Mouse (Mus musculus) liver, embryonic 13.5 days (tissue): Measurements from ENCODE around the gene 1600002K03Rik. TPM values are rescaled to one million over a fixed set of nuclear protein-coding genes. Genes with fewer than 3 reads are reported as not detected.

Source experiments
- ATAC-seq: fragments of 200-750 bp; cut with Nextera tagmentation; 2 replicates; pipeline ENCODE4 v1.8.0; 2017; ENCODE audit warnings: low read depth, mild to moderate bottlenecking, moderate number of reproducible peaks, moderate library complexity
- DNase-seq: peaks from one replicate; pipeline ENCODE4 v3.0.0; 2022
- H3K27ac ChIP-seq: fragments of 300-500 bp; sonication (generic); 2 replicates; pipeline ENCODE4 v1.5.1; 2015; ENCODE audit warnings: moderate library complexity, mild to moderate bottlenecking, inconsistent platforms
- H3K27me3 ChIP-seq: fragments of 300-500 bp; sonication (generic); 2 replicates; pipeline ENCODE4 v1.6.1; 2015; ENCODE audit warnings: mild to moderate bottlenecking, inconsistent platforms
- H3K36me3 ChIP-seq: fragments of 300-500 bp; sonication (generic); 2 replicates; pipeline ENCODE4 v1.6.1; 2015; ENCODE audit warnings: mild to moderate bottlenecking, inconsistent platforms
- H3K4me1 ChIP-seq: fragments of 300-500 bp; sonication (generic); replicated peaks from 2 replicates; pipeline ENCODE4 v1.6.1; 2015; ENCODE audit warnings: inconsistent platforms
- H3K4me2 ChIP-seq: fragments of 300-500 bp; sonication (generic); 2 replicates; pipeline ENCODE4 v1.6.1; 2015; ENCODE audit warnings: inconsistent platforms, mild to moderate bottlenecking, moderate library complexity
- H3K4me3 ChIP-seq: fragments of 300-500 bp; sonication (generic); replicated peaks from 2 replicates; pipeline ENCODE4 v1.5.1; 2015; ENCODE audit warnings: mild to moderate bottlenecking, inconsistent platforms
- H3K9ac ChIP-seq: fragments of 300-500 bp; sonication (generic); 2 replicates; pipeline ENCODE4 v1.6.1; 2015; ENCODE audit warnings: mild to moderate bottlenecking, inconsistent platforms
- H3K9me3 ChIP-seq: fragments of 300-500 bp; sonication (generic); replicated peaks from 2 replicates; pipeline ENCODE4 v1.6.1; 2016; ENCODE audit warnings: inconsistent platforms
- WGBS: fragments of 180-500 bp; shearing (Covaris S2); methylation state at CpG from one replicate; pipeline ENCODE4 v1.1.7; 2015; ENCODE audit not compliant: insufficient replicate concordance; 5-methylcytosine and 5-hydroxymethylcytosine counted together
- polyA plus RNA-seq: library from polyadenylated mRNA; unstranded; fragments of >200 nt; fragmentation: Nextera tagmentation; extraction: Ambion mirVana; gene quantifications from 2 replicates; pipeline ENCODE4 v1.2.1, GENCODE M21; 2015

1600002K03Rik gene
- polyA plus RNA-seq = 14.8 and 15.1 TPM in 2 replicates

GRCm38 (mm10) chr10:80172527-80173292 is at the start of gene 1600002K03Rik:
1600002K03Rik (plus strand) TSS chr10:80172944.
- Histone ChIP-seq H3K27me3 (peaks cover 8% of the 10 kb centered on the region), H3K4me1 (peaks cover 56% of the 10 kb centered on the region), H3K27ac (peak within 1 kb of the TSS; percentile 89), H3K9ac (peak within 1 kb of the TSS; percentile 76), H3K9me3 (0 out of 2 replicates have a peak, but pooled peaks cover 3% of the 10 kb centered on the region), H3K4me2 (peak within 1 kb of the TSS; percentile 78), H3K36me3 (peaks cover 29% of the 10 kb centered on the region), H3K4me3 (peak within 1 kb of the TSS; percentile 80)
- WGBS = 4% methylated on average over 34 of the region's 35 CpGs
- ATAC-seq (peak; percentile 76), DNase-seq (peak; percentile 86)

DNA sequence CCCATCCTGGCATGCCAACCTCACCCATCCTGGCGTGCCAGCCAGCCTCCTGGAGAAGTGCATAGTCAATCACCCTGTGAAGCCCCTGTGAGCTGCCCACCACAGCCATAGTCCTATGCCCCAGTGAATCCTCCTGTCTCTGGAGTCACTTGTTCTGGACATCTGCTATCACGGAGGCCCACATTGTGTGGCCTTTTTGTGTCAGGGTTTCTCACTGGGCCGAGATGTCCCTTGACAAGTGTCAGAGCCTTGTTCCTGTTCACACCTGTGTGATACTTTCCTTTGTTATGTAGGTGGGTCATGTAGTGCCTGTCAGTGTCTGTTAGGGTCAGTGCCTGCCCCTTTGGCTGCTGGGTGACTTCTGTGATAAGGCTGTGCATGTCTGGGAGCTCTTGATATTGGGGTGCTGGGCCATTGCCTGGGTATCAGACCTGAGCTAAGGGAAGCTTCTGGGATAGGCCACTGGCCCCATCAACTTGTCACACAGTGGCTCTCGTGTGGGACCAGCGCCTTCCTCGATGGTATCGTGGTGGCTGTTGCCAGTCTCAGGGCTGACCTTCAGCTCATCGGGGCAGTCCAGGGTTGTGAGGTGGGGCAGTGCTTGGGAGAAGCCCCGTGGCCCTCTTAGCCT is 48.7 kb upstream of the 1600002K03Rik start:
- Histone ChIP-seq H3K27ac (peak overlapping the region; percentile 95), H3K36me3 (peaks cover 99% of the 10 kb centered on the region), H3K4me1 (peaks cover 93% of the 10 kb centered on the region), H3K9me3 (no peaks in the 10 kb centered on the region), H3K4me3 (peak overlapping the region; percentile 39), H3K4me2 (peak overlapping the region; percentile 62), H3K27me3 (no peaks in the 10 kb centered on the region), H3K9ac (peak overlapping the region; percentile 69)
- WGBS = 48% methylated on average over 9 of the region's 9 CpGs
- ATAC-seq (peak; percentile 93), DNase-seq (peak; percentile 76)

DNA sequence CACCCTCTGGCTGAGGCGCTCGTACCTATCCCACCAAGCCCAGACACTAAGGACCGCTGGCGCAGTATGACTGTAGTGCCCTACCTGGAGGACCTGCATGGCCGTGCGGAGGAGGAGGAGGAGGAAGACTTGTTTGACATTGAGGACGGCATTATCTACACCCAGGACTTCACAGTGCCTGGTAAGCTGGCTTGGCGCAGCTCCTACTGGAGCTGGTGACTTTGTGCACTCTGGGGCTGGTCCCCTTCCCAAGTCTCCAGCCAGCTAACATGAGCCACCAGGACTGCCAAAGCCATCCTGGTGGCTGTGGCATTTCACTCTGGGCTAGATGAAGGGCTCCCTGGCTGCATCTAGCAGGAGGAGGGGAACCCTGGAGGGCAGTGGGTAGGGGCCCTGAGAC is 44.8 kb upstream of the 1600002K03Rik start:
- Histone ChIP-seq H3K27me3 (no peaks in the 10 kb centered on the region), H3K4me1 (peaks cover 88% of the 10 kb centered on the region), H3K4me3 (no peak overlapping the region), H3K36me3 (peaks cover 99% of the 10 kb centered on the region), H3K9ac (no peak overlapping the region), H3K4me2 (no peak overlapping the region), H3K9me3 (no peaks in the 10 kb centered on the region), H3K27ac (peak overlapping the region; percentile 95)
- no peak for DNase-seq
- 95% methylated on average over 8 of the region's 8 CpGs for WGBS
- ATAC-seq = no peak

DNA sequence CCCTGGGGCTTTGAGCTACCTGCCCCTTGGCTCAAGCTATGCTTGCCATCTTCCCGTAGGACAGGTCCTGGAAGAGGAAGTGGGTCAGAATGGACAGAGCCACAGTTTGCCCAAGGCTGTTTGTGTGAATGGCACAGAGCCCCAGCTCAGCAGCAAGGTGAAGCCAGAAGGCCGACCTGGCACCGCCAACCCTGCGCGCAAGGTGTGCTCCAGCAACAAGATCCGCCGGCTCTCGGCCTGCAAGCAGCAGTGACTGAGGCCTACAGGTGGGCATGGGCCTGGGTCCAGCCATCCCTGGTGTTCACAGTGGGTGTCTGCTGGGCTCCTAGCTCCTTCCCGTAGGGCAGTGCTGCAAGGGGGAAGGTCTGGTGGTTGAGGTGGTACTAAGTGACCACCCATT is 42.9 kb upstream of the 1600002K03Rik start:
- peaks cover 80% of the 10 kb centered on the region for H3K36me3 ChIP-seq
- 92% methylated on average over 9 of the region's 9 CpGs for WGBS
- H3K27me3 ChIP-seq = peaks cover 4% of the 10 kb centered on the region
- H3K27ac ChIP-seq = no peak overlapping the region
- DNase-seq = no peak
- peaks cover 68% of the 10 kb centered on the region for H3K4me1 ChIP-seq
- no peak for ATAC-seq
- no peak overlapping the region for H3K9ac ChIP-seq
- H3K9me3 ChIP-seq = no peaks in the 10 kb centered on the region
- H3K4me3 ChIP-seq = no peak overlapping the region
- H3K4me2 ChIP-seq = no peak overlapping the region

- no peak overlapping the region for H3K4me2 ChIP-seq
- peaks cover 73% of the 10 kb centered on the region for H3K36me3 ChIP-seq
- H3K27ac ChIP-seq = no peak overlapping the region
- H3K4me3 ChIP-seq = no peak overlapping the region
- DNase-seq (no peak), ATAC-seq (no peak)
- 81% methylated on average over 18 of the region's 18 CpGs for WGBS
- peaks cover 64% of the 10 kb centered on the region for H3K4me1 ChIP-seq
- H3K9ac ChIP-seq = no peak overlapping the region
- peaks cover 10% of the 10 kb centered on the region for H3K27me3 ChIP-seq
- no peaks in the 10 kb centered on the region for H3K9me3 ChIP-seq
Observed at GRCm38 (mm10) chr10:80130403-80131031, 42.2 kb upstream of the 1600002K03Rik start.

DNA sequence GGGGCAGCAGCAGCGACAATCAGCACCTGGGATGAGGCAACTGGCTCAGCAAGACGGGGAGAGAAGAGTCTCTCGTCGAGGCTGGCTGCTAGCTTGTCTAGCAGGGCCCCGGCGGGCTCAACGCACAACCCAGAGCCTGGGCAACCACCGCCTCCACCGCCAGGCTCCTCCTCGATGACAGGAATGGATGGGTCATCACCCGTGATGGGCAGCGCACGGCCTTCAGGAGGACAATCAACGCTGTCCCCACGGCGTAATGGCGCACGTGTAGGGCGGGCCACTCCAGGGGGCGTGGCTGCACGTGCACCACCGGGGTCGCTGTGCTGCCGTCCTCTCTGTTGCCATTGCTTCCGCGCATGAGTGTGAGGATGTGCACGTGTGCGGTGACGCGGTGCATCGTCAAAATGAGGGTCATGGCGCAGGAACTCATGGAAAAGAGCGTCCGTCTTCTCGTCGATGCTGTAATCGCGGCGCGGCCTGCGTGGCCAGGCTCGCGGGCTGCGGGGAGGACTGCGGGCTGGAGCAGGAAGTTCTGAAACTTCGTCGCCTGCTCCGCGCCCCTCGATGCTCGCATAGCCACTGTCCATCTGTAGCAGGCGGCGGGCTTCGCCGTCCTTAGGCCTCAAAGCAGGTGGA is 41.3 kb upstream of the 1600002K03Rik start:
- Histone ChIP-seq H3K36me3 (peaks cover 64% of the 10 kb centered on the region), H3K4me2 (peak overlapping the region; percentile 12; the same call in 1 of the 2 replicates), H3K27ac (no peak overlapping the region), H3K4me3 (no peak overlapping the region), H3K9ac (no peak overlapping the region), H3K27me3 (peaks cover 19% of the 10 kb centered on the region), H3K9me3 (no peaks in the 10 kb centered on the region), H3K4me1 (peaks cover 62% of the 10 kb centered on the region)
- WGBS = 50% methylated on average over 55 of the region's 55 CpGs
- ATAC-seq (no peak), DNase-seq (no peak)

- H3K27ac ChIP-seq = no peak overlapping the region
- no peak overlapping the region for H3K9ac ChIP-seq
- DNase-seq (no peak), ATAC-seq (no peak)
- peak overlapping the region; percentile 12; the same call in 1 of the 2 replicates for H3K4me2 ChIP-seq
- H3K4me1 ChIP-seq = peaks cover 62% of the 10 kb centered on the region
- H3K27me3 ChIP-seq = peaks cover 24% of the 10 kb centered on the region
- H3K36me3 ChIP-seq = peaks cover 59% of the 10 kb centered on the region
- H3K4me3 ChIP-seq = no peak overlapping the region
- H3K9me3 ChIP-seq = no peaks in the 10 kb centered on the region
- 79% methylated on average over 27 of the region's 27 CpGs for WGBS
Observed at GRCm38 (mm10) chr10:80131952-80132350, 40.8 kb upstream of the 1600002K03Rik start.

DNA sequence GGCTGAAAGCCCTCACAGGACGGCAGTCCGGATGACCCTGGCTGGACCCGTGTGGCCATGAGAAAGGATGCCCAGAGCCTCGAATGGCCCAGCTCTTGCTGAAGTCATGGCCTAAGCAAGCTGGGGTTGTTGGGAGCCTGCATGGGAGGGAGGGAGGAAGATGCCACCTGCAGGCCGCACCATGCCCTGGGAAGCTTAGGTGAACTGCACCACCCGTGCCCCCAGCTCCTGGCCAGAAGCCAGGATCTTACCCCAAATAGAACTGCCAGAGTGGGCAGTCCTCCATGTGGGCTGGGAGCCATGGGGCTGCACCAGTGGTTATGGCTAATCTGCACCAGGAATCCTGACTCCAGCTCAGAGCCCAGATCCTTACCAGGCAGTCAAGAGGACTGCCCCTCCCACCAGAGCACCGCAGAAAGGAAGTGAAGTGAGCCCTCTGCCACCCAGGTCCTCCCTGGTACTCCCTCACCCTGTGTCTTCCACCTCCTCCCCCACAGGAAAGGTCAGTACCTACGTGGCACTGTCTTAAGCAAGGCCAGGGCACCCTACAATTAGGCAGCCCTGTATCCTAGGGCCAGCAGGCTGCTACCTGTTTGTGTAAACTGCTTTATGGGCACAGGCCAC is 39.4 kb upstream of the 1600002K03Rik start:
- Histone ChIP-seq H3K4me2 (no peak overlapping the region), H3K36me3 (peaks cover 45% of the 10 kb centered on the region), H3K27ac (no peak overlapping the region; the same call in 1 of the 2 replicates), H3K27me3 (peaks cover 38% of the 10 kb centered on the region), H3K4me3 (no peak overlapping the region), H3K9me3 (no peaks in the 10 kb centered on the region), H3K4me1 (peaks cover 64% of the 10 kb centered on the region), H3K9ac (no peak overlapping the region)
- DNase-seq = no peak
- WGBS = 75% methylated on average over 8 of the region's 8 CpGs
- no peak for ATAC-seq

DNA sequence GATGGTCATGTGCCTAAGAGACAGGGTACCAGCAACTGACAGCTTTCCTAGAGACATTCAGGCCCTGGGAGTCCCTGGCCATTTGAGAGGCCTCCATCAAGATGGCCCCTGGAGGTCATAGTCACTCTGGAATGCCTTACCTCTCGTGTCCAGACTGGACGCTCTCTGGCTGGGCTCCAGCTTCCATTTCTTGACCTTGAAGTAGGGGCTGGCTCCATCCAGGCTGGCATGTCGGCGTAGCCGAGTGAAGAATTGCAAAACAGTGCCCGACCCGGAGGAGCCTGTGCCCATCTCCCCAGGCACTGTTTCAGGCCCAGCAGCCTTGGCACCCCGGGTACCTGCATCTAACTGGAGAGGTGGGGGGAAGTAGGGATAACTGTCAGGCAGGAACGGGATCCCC is 38.3 kb upstream of the 1600002K03Rik start:
- DNase-seq = no peak
- Histone ChIP-seq H3K27ac (0 out of 2 replicates have a peak overlapping the region, but pooled peaks have one; percentile 29), H3K27me3 (peaks cover 49% of the 10 kb centered on the region), H3K4me1 (peaks cover 69% of the 10 kb centered on the region), H3K9ac (no peak overlapping the region), H3K36me3 (peaks cover 34% of the 10 kb centered on the region), H3K4me2 (no peak overlapping the region), H3K9me3 (no peaks in the 10 kb centered on the region), H3K4me3 (no peak overlapping the region)
- ATAC-seq = no peak
- WGBS = 83% methylated on average over 9 of the region's 9 CpGs

DNA sequence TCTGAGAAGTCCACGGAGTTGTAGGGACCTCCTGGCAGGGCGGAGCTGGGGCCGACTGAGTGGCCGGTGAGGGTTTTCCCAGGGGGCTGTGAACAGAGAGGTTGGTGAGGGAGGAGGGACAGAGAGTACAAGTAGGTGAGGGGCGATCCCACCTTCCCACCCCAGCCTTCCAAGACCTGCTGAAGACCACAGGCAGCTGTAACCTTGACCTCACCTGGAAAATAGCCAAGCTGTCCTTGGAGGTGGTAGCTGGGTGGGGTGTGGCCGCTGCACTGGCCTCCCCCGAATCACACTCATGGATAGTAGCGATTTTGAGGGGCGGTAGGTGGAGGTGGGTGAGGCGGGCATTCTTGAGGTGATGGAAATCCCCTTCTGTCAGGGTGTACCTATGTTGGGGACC is 37.6 kb upstream of the 1600002K03Rik start:
- ATAC-seq (no peak), DNase-seq (no peak)
- Histone ChIP-seq H3K9ac (no peak overlapping the region), H3K27ac (no peak overlapping the region), H3K27me3 (peaks cover 55% of the 10 kb centered on the region), H3K9me3 (no peaks in the 10 kb centered on the region), H3K4me3 (no peak overlapping the region), H3K36me3 (peaks cover 27% of the 10 kb centered on the region), H3K4me2 (no peak overlapping the region), H3K4me1 (peaks cover 68% of the 10 kb centered on the region)
- 76% methylated on average over 10 of the region's 10 CpGs for WGBS
